Mouse (Mus musculus): Measurements from ENCODE around the gene Otud7a. TPM values are rescaled to one million over a fixed set of nuclear protein-coding genes. Genes with fewer than 3 reads are reported as not detected.

Gene Otud7a
- total and polyA plus RNA-seq, 3 experiments = not detected

GRCm38 (mm10) chr7:63590305-63590704, 145.8 kb downstream of the Otud7a start:
- H3K36me3 ChIP-seq (ENCODE audit: control insufficient read depth in 1 of 2, insufficient read depth in 2 of 2, low read length in 2 of 2) = no peaks in the 10 kb centered on the region
- H3K4me3 ChIP-seq (ENCODE audit: control insufficient read depth in 1 of 2, insufficient read depth in 1 of 2, low read depth in 2 of 2, low read length in 2 of 2) = no peak overlapping the region
- no peak for DNase-seq (ENCODE audit: low read depth, low spot score)
- no peaks in the 10 kb centered on the region for H3K79me2 ChIP-seq (ENCODE audit: control insufficient read depth, insufficient read depth, low read length, poor library complexity)
- H3K9me3 ChIP-seq (replicated peaks; ENCODE audit: insufficient read depth, low read length) = no peaks in the 10 kb centered on the region
- no peak overlapping the region for H3K27ac ChIP-seq (ENCODE audit: control insufficient read depth, low read depth, low read length)
- no peaks in the 10 kb centered on the region for H3K4me1 ChIP-seq (ENCODE audit: control insufficient read depth in 1 of 2, insufficient read depth in 2 of 2, low read length in 2 of 2)
- TF ChIP-seq POLR2AphosphoS5 (IDR thresholded peaks at IDR 0.05; ENCODE audit: borderline replicate concordance, low read depth, low read length) (no peak), USF1 (IDR thresholded peaks at IDR 0.05; ENCODE audit: low read depth, low read length) (no peak), SIN3A (IDR thresholded peaks at IDR 0.05; ENCODE audit: low read length) (no peak), SMC3 (IDR thresholded peaks at IDR 0.05; ENCODE audit: low read depth, low read length) (no peak), MYB (IDR thresholded peaks at IDR 0.05; ENCODE audit: low read depth, low read length) (no peak), USF2 (IDR thresholded peaks at IDR 0.05; ENCODE audit: borderline replicate concordance in 1 of 2, insufficient read depth in 1 of 2, low read depth in 1 of 2, low read length in 2 of 2) (no peak), ZMIZ1 (IDR thresholded peaks at IDR 0.05; ENCODE audit: low read depth, low read length) (no peak), MXI1 (IDR thresholded peaks at IDR 0.05; ENCODE audit: low read depth, low read length) (no peak), GATA1 (IDR thresholded peaks at IDR 0.05; ENCODE audit: low read depth, low read length) (no peak), MAFK (IDR thresholded peaks at IDR 0.05; ENCODE audit: borderline replicate concordance, low read depth, low read length) (no peak), KAT2A (conservative IDR thresholded peaks at IDR 0.05; ENCODE audit: low read depth, low read length) (no peak), TCF12 (IDR thresholded peaks at IDR 0.05; ENCODE audit: low read depth, low read length) (no peak), TAL1 (IDR thresholded peaks at IDR 0.05; ENCODE audit: low read length) (no peak), MYC (IDR thresholded peaks at IDR 0.05; ENCODE audit: low read depth, low read length) (no peak), MAX (IDR thresholded peaks at IDR 0.05; ENCODE audit: low read length) (no peak), EP300 (IDR thresholded peaks at IDR 0.05; ENCODE audit: low read depth in 1 of 2, low read length in 2 of 2) (no peak)
- H3K27me3 ChIP-seq (ENCODE audit: control insufficient read depth in 1 of 2, insufficient read depth in 2 of 2, low read length in 2 of 2) = no peaks in the 10 kb centered on the region
- no peak overlapping the region for H3K9ac ChIP-seq (ENCODE audit: control insufficient read depth, low read depth, low read length, poor library complexity, severe bottlenecking)

GRCm38 (mm10) chr7:63591322-63591721, 146.8 kb downstream of the Otud7a start:
- no peak for DNase-seq (ENCODE audit: low read depth, low spot score)
- H3K4me3 ChIP-seq (ENCODE audit: control insufficient read depth in 1 of 2, insufficient read depth in 1 of 2, low read depth in 2 of 2, low read length in 2 of 2) = no peak overlapping the region
- no peaks in the 10 kb centered on the region for H3K9me3 ChIP-seq (replicated peaks; ENCODE audit: insufficient read depth, low read length)
- no peaks in the 10 kb centered on the region for H3K27me3 ChIP-seq (ENCODE audit: control insufficient read depth in 1 of 2, insufficient read depth in 2 of 2, low read length in 2 of 2)
- no peaks in the 10 kb centered on the region for H3K4me1 ChIP-seq (ENCODE audit: control insufficient read depth in 1 of 2, insufficient read depth in 2 of 2, low read length in 2 of 2)
- no peaks in the 10 kb centered on the region for H3K79me2 ChIP-seq (ENCODE audit: control insufficient read depth, insufficient read depth, low read length, poor library complexity)
- no peaks in the 10 kb centered on the region for H3K36me3 ChIP-seq (ENCODE audit: control insufficient read depth in 1 of 2, insufficient read depth in 2 of 2, low read length in 2 of 2)
- no peak for TF ChIP-seq CHD1 (IDR thresholded peaks at IDR 0.05; ENCODE audit: low read depth, low read length)
- no peak for TF ChIP-seq GABPA (IDR thresholded peaks at IDR 0.05; ENCODE audit: low read depth, low read length)
- TF ChIP-seq NRF1 (IDR thresholded peaks at IDR 0.05; ENCODE audit: insufficient read depth, low read depth, low read length, poor library complexity, severe bottlenecking) = no peak
- no peak for TF ChIP-seq HCFC1 (IDR thresholded peaks at IDR 0.05; ENCODE audit: low read depth, low read length)
- no peak for TF ChIP-seq MEF2A (IDR thresholded peaks at IDR 0.05; ENCODE audit: extremely low read depth, insufficient replicate concordance, low read depth, low read length, poor library complexity, severe bottlenecking)
- no peak for TF ChIP-seq SIN3A (IDR thresholded peaks at IDR 0.05; ENCODE audit: low read length)
- no peak for TF ChIP-seq TCF12 (IDR thresholded peaks at IDR 0.05; ENCODE audit: low read depth, low read length)
- TF ChIP-seq ZNF384 (IDR thresholded peaks at IDR 0.05; ENCODE audit: low read depth, low read length) = no peak
- TF ChIP-seq GATA1 (IDR thresholded peaks at IDR 0.05; ENCODE audit: low read depth, low read length) = no peak
- no peak for TF ChIP-seq POLR2AphosphoS2 (IDR thresholded peaks at IDR 0.05; ENCODE audit: low read length)
- TF ChIP-seq MXI1 (IDR thresholded peaks at IDR 0.05; ENCODE audit: low read depth, low read length) = no peak
- no peak for TF ChIP-seq MYB (IDR thresholded peaks at IDR 0.05; ENCODE audit: low read depth, low read length)
- TF ChIP-seq SMC3 (IDR thresholded peaks at IDR 0.05; ENCODE audit: low read depth, low read length) = no peak
- TF ChIP-seq JUND (IDR thresholded peaks at IDR 0.05; ENCODE audit: low read depth, low read length) = no peak
- no peak for TF ChIP-seq EP300 (IDR thresholded peaks at IDR 0.05; ENCODE audit: low read depth in 1 of 2, low read length in 2 of 2)
- no peak overlapping the region for H3K9ac ChIP-seq (ENCODE audit: control insufficient read depth, low read depth, low read length, poor library complexity, severe bottlenecking)
- H3K27ac ChIP-seq (ENCODE audit: control insufficient read depth, low read depth, low read length) = no peak overlapping the region
